In genomic region chr15:36347333-36347845, GRCm38 (mm10) we compare ENCODE assay signal across 14 mouse cellular contexts.
DNase-seq lines count a peak whose midpoint lies in the region; ATAC-seq and TF ChIP-seq lines count a peak whose summit lies in the region.
"Had no signal": no experiment of that assay in that cellular context is flagged by ENCODE, and none has a peak within 500 bp of the region (broad histone marks: within the 10 kb centered on the region; RNA-seq: fewer than 3 reads in every experiment).

No protein-coding gene starts in this region.

- H3K36me3 ChIP-seq in limb, embryonic 14.5 days (ENCODE audit: control insufficient read depth, insufficient read depth, low read length): no peaks in the 10 kb centered on the region
- H3K36me3 ChIP-seq in stomach, embryonic 15.5 days: no peaks in the 10 kb centered on the region
- H3K36me3 ChIP-seq in intestine, embryonic 15.5 days: no peaks in the 10 kb centered on the region
- H3K36me3 ChIP-seq: hindbrain, embryonic 13.5 days had no signal

- no peak overlapping the region for H3K4me3 ChIP-seq in limb, embryonic 14.5 days (replicated peaks; ENCODE audit: low read length)
- H3K4me3 ChIP-seq in stomach, embryonic 15.5 days (replicated peaks): no peak overlapping the region
- no peak overlapping the region for H3K4me3 ChIP-seq in intestine, embryonic 15.5 days (replicated peaks)
- H3K4me3 ChIP-seq: hindbrain, embryonic 13.5 days; left cerebral cortex, adult 2 months; megakaryocyte, embryonic 14.5 days had no signal

- peak overlapping the region; percentile 26 for H3K27ac ChIP-seq in limb, embryonic 14.5 days (replicated peaks; ENCODE audit: low read depth, low read length)
- H3K27ac ChIP-seq in stomach, embryonic 15.5 days: peak overlapping the region; percentile 46; the same call in 1 of the 2 replicates
- no peak overlapping the region for H3K27ac ChIP-seq in intestine, embryonic 15.5 days
- H3K27ac ChIP-seq: hindbrain, embryonic 13.5 days; left cerebral cortex, adult 2 months had no signal

- H3K9ac ChIP-seq in limb, embryonic 14.5 days (ENCODE audit: low read depth, low read length, severe bottlenecking): no peak overlapping the region
- H3K9ac ChIP-seq in stomach, embryonic 15.5 days: no peak overlapping the region
- no peak overlapping the region for H3K9ac ChIP-seq in intestine, embryonic 15.5 days
- H3K9ac ChIP-seq: hindbrain, embryonic 13.5 days had no signal

- no peaks in the 10 kb centered on the region for H3K9me3 ChIP-seq in limb, embryonic 14.5 days (ENCODE audit: control insufficient read depth, low read length)
- H3K9me3 ChIP-seq in stomach, embryonic 15.5 days: no peaks in the 10 kb centered on the region
- H3K9me3 ChIP-seq in intestine, embryonic 15.5 days: no peaks in the 10 kb centered on the region
- H3K9me3 ChIP-seq: hindbrain, embryonic 13.5 days; megakaryocyte, embryonic 14.5 days had no signal

- H3K27me3 ChIP-seq in limb, embryonic 14.5 days (ENCODE audit: control insufficient read depth, insufficient read depth, low read length): no peaks in the 10 kb centered on the region
- H3K27me3 ChIP-seq in stomach, embryonic 15.5 days (replicated peaks): no peaks in the 10 kb centered on the region
- H3K27me3 ChIP-seq in intestine, embryonic 15.5 days (replicated peaks): no peaks in the 10 kb centered on the region
- H3K27me3 ChIP-seq: CH12.LX; hindbrain, embryonic 13.5 days had no signal

- ATAC-seq in limb, embryonic 14.5 days (ENCODE audit: low FRiP score, low read depth): no peak
- ATAC-seq in stomach, embryonic 15.5 days (ENCODE audit: insufficient read depth, low FRiP score, low read depth): no peak
- ATAC-seq in intestine, embryonic 15.5 days: no peak

- no peak for TF ChIP-seq POLR2A in limb, embryonic 14.5 days (IDR thresholded peaks at IDR 0.05; ENCODE audit: borderline replicate concordance, extremely low read depth, insufficient read depth, insufficient read length)

- peaks cover 9% of the 10 kb centered on the region for H3K4me1 ChIP-seq in limb, embryonic 14.5 days (ENCODE audit: control insufficient read depth, insufficient read depth, low read length)
- no peaks in the 10 kb centered on the region for H3K4me1 ChIP-seq in stomach, embryonic 15.5 days
- H3K4me1 ChIP-seq in intestine, embryonic 15.5 days (replicated peaks): peaks cover 2% of the 10 kb centered on the region; the same call in 1 of the 2 replicates
- H3K4me1 ChIP-seq: hindbrain, embryonic 13.5 days had no signal

- peak; percentile 1 for DNase-seq in adrenal gland, postnatal 14 days
- no peak for DNase-seq in adrenal gland, adult (ENCODE audit: inconsistent age in 2 of 2, low spot score in 1 of 2)
- DNase-seq in kidney, postnatal 10 days: peak; percentile 29
- no peak for DNase-seq in kidney, adult 8-10 months
- no peak for DNase-seq in limb, embryonic 14.5 days (ENCODE audit: low spot score)
- no peak for DNase-seq in urinary bladder, postnatal 10 days (ENCODE audit: low spot score)
- DNase-seq: cerebellum, adult 11-12 months; gastrocnemius, postnatal 14 days had no signal

- 55% methylated on average over 4 of the region's 4 CpGs for WGBS in limb, embryonic 14.5 days
- WGBS in stomach, embryonic 15.5 days: 55% methylated on average over 4 of the region's 4 CpGs
- 63% methylated on average over 4 of the region's 4 CpGs for WGBS in intestine, embryonic 15.5 days

- H3K4me2 ChIP-seq in limb, embryonic 14.5 days (replicated peaks; ENCODE audit: low read depth, low read length, severe bottlenecking): no peak overlapping the region
- no peak overlapping the region for H3K4me2 ChIP-seq in stomach, embryonic 15.5 days
- H3K4me2 ChIP-seq in intestine, embryonic 15.5 days (replicated peaks): no peak overlapping the region
- H3K4me2 ChIP-seq: hindbrain, embryonic 13.5 days had no signal

Comparison
In these comparisons a context has a peak if more than half of its experiments do, and no peak if none do; other contexts are left out.
1. DNase-seq: peak in adrenal gland, postnatal 14 days (single experiment) and kidney, postnatal 10 days (single experiment); none in adrenal gland, adult (0 of 2), kidney, adult 8-10 months (0 of 2), limb, embryonic 14.5 days (single experiment) and urinary bladder, postnatal 10 days (single experiment).